Mouse (Mus musculus): ENCODE measurements around the gene Dusp9.

- TF ChIP-seq CTCF (IDR thresholded peaks at IDR 0.05; ENCODE audit: extremely low read depth, insufficient read length, insufficient replicate concordance, low read depth, low read length) (no peak), POLR2A (IDR thresholded peaks at IDR 0.05; ENCODE audit: low read depth, low read length) (no peak)
Measured at GRCm38 (mm10) chrX:73639255-73639675, at the start of gene Dusp9.
